Mouse (Mus musculus) naive thymus-derived CD4-positive, alpha-beta T cell, adult 2 months (primary cell): Measurements from ENCODE around the gene Sh2b1.
"Not testable (repeated sequence)": the region's sequence is repeated elsewhere in the genome, so short reads cannot be mapped to it uniquely, and the experiment has no call there.

Experiments used
- DNase-seq: peaks from one replicate; pipeline ENCODE4 v3.0.0-alpha.2; 2011; ENCODE audit warnings: low read depth

Sh2b1 gene

GRCm38 (mm10) chr7:126474993-126475581 is at the start of gene Sh2b1:
Gene Sh2b1, minus strand, starts transcription at chr7:126475424.
- peak; percentile 93 for DNase-seq

- no peak for DNase-seq
Measured at GRCm38 (mm10) chr7:126523316-126523715, 48.1 kb upstream of the Sh2b1 start.

GRCm38 (mm10) chr7:126519513-126519912 is 44.3 kb upstream of the Sh2b1 start:
- no peak for DNase-seq

- no peak for DNase-seq
Measured at GRCm38 (mm10) chr7:126518261-126518941, 43.2 kb upstream of the Sh2b1 start.

- no peak for DNase-seq
Measured at GRCm38 (mm10) chr7:126511287-126511686, 36.1 kb upstream of the Sh2b1 start.

GRCm38 (mm10) chr7:126507126-126507778 is 32.0 kb upstream of the Sh2b1 start:
- no peak for DNase-seq

GRCm38 (mm10) chr7:126504913-126505312 is 29.7 kb upstream of the Sh2b1 start:
- DNase-seq = no peak

GRCm38 (mm10) chr7:126503273-126503878 is 28.2 kb upstream of the Sh2b1 start, which contains the start of gene Atxn2l:
Gene Atxn2l, minus strand, starts transcription at chr7:126503437.
- DNase-seq = peak; percentile 100

GRCm38 (mm10) chr7:126502751-126503150 is 27.5 kb upstream of the Sh2b1 start:
- no peak for DNase-seq

- peak; percentile 94 for DNase-seq
Measured at GRCm38 (mm10) chr7:126502023-126502741, 27.0 kb upstream of the Sh2b1 start.

- no peak for DNase-seq
Measured at GRCm38 (mm10) chr7:126501684-126502022, 26.4 kb upstream of the Sh2b1 start.

- DNase-seq = no peak
Measured at GRCm38 (mm10) chr7:126499416-126499815, 24.2 kb upstream of the Sh2b1 start.

- DNase-seq = no peak
Measured at GRCm38 (mm10) chr7:126497966-126498365, 22.7 kb upstream of the Sh2b1 start.

- no peak for DNase-seq
Measured at GRCm38 (mm10) chr7:126496475-126496874, 21.3 kb upstream of the Sh2b1 start.

GRCm38 (mm10) chr7:126494120-126494519 is 18.9 kb upstream of the Sh2b1 start:
- no peak for DNase-seq

GRCm38 (mm10) chr7:126491973-126492372 is 16.7 kb upstream of the Sh2b1 start:
- DNase-seq = no peak

- no peak for DNase-seq
Measured at GRCm38 (mm10) chr7:126491005-126491404, 15.8 kb upstream of the Sh2b1 start.

GRCm38 (mm10) chr7:126487617-126488385 is 12.6 kb upstream of the Sh2b1 start:
- not testable (repeated sequence) for DNase-seq

GRCm38 (mm10) chr7:126487052-126487483 is 11.8 kb upstream of the Sh2b1 start, which contains the start of gene Tufm:
Gene Tufm, plus strand, starts transcription at chr7:126487361.
- DNase-seq = peak; percentile 79

- DNase-seq = peak; percentile 50
Measured at GRCm38 (mm10) chr7:126482392-126482871, 7.2 kb upstream of the Sh2b1 start.

GRCm38 (mm10) chr7:126481699-126482098 is 6.5 kb upstream of the Sh2b1 start:
- peak; percentile 68 for DNase-seq
